Mouse (Mus musculus) bone marrow macrophage, adult 2 months (primary cell): ENCODE measurements around the gene Vstm5.

Experiments
- CTCF ChIP-seq: IDR thresholded peaks from 2 replicates; pipeline ENCODE4 v1.5.1; 2012; ENCODE audit warnings: low read depth, mild to moderate bottlenecking, low read length, moderate library complexity
- POLR2A ChIP-seq: IDR thresholded peaks from 2 replicates; pipeline ENCODE4 v1.6.1; 2012; ENCODE audit warnings: mild to moderate bottlenecking, low read depth, low read length, borderline replicate concordance

DNA sequence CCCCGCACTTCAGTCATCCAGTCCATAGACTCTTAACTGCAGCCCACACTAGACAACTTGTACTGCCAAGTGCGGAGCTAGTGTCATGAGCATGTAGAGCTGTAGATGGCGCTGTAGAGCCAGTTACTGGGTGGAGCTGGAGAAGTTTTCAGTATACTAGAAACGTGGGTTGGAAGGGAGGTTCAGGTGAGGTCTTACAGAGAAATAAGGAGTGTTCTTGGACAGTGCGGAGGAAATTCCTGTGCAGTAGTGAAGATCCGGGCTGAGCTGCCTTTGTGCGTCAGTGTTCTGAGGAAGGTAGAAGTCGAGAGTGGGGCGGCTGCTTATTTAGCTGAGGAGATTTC is 2.7 kb downstream of the Vstm5 start:
- TF ChIP-seq CTCF: no peak
- no peak for TF ChIP-seq POLR2A
